Mouse (Mus musculus) cerebellum, adult 2 months (tissue): ENCODE measurements around the gene Dmrta1. TPM values are rescaled to one million over a fixed set of nuclear protein-coding genes. Genes with fewer than 3 reads are reported as not detected.
"Not testable (repeated sequence)": the region's sequence is repeated elsewhere in the genome, so short reads cannot be mapped to it uniquely, and the experiment has no call there.

ENCODE experiments used
- DNase-seq, 2 experiments: peaks; one replicate each; pipeline ENCODE4 v3.0.0; 2021
- H3K27ac ChIP-seq: fragments of 200-500 bp; 2 replicates; pipeline ENCODE4 v1.5.1; 2012; ENCODE audit warnings: low read length, control low read depth, inconsistent platforms; ENCODE audit not compliant: insufficient read depth
- H3K27me3 ChIP-seq: fragments of 200-500 bp; 2 replicates; pipeline ENCODE4 v1.6.1; 2012; ENCODE audit warnings: inconsistent platforms, mild to moderate bottlenecking, low read length, moderate library complexity; ENCODE audit not compliant: control insufficient read depth, insufficient read depth
- H3K4me1 ChIP-seq: fragments of 200-500 bp; 2 replicates; pipeline ENCODE4 v1.6.1; 2011; ENCODE audit warnings: low read length; ENCODE audit not compliant: control insufficient read depth, insufficient read depth
- H3K4me3 ChIP-seq: fragments of 200-500 bp; replicated peaks from 2 replicates; pipeline ENCODE3; 2011; ENCODE audit warnings: mild to moderate bottlenecking, low read depth, low read length, control low read depth; ENCODE audit not compliant: insufficient read depth
- CTCF ChIP-seq: fragments of 200-500 bp; IDR thresholded peaks from 2 replicates; pipeline ENCODE4 v1.5.1; 2011; ENCODE audit warnings: low read depth, mild to moderate bottlenecking, control low read depth, low read length, moderate library complexity, borderline replicate concordance; ENCODE audit not compliant: insufficient read depth
- POLR2A ChIP-seq: fragments of 200-500 bp; IDR thresholded peaks from 2 replicates; pipeline ENCODE4 v1.6.1; 2011; ENCODE audit warnings: low read length, control low read depth, borderline replicate concordance; ENCODE audit not compliant: insufficient read depth
- WGBS: fragments of 180-500 bp; shearing (Covaris S2); methylation state at CpG from one replicate; pipeline ENCODE4 v1.1.7; 2018; 5-methylcytosine and 5-hydroxymethylcytosine counted together
- polyA plus RNA-seq: library from polyadenylated mRNA; depleted of rRNA; stranded (reverse); fragments of >200 nt; gene quantifications from 2 replicates; pipeline ENCODE4 v1.2.3, GENCODE M21; 2012

Gene Dmrta1
- polyA plus RNA-seq, 1 experiment, result 0.15 TPM

DNA sequence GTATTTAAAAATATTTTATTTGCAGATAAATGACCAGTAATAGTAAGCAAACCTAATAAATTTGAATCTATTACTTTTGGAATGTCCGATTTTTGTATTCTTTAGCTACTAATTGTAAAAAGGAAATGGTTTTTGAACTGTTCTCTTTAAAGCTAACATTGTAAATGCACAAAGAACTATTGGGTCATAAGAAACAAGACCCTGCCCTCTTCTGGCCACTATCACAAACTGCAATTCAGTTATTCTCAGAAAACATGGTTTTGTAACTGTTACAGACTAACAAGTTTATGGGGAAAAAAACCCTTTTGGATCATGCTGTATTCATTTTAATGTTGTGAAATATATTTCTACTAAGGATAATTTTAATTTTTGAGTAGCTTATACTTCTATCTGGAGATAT is 13.5 kb downstream of the Dmrta1 start:
- no peak overlapping the region for H3K4me3 ChIP-seq
- WGBS, result 58% methylated on average over 1 of the region's 1 CpGs
- no peak overlapping the region for H3K27ac ChIP-seq
- no peak for DNase-seq
- no peaks in the 10 kb centered on the region for H3K4me1 ChIP-seq
- TF ChIP-seq CTCF, result no peak
- H3K27me3 ChIP-seq, result peaks cover 5% of the 10 kb centered on the region; the same call in 1 of the 2 replicates

DNA sequence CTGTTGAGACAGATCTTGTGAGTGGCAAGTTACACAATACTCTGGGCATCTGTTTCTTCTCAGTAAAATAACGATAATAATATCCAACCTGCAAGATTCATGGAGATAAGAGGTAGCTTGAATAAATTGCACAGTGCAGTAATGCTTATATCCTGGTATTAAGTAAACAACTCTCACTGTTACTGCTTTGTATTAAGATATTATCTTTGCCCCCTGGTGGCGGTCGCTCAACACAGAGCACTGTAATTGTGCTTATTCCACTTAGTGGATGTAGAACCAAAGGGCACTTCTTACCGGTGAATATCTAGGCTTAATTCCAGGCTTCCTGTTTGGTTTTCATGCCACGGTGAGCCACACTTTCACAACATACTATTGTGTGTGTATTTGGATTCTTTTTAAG is 16.4 kb downstream of the Dmrta1 start:
- no peaks in the 10 kb centered on the region for H3K4me1 ChIP-seq
- TF ChIP-seq POLR2A (no peak), CTCF (no peak)
- no peak overlapping the region for H3K4me3 ChIP-seq
- whole genome bisulfite sequencing, result 79% methylated on average over 5 of the region's 5 CpGs
- no peak for DNase-seq
- no peaks in the 10 kb centered on the region for H3K27me3 ChIP-seq
- no peak overlapping the region for H3K27ac ChIP-seq

DNA sequence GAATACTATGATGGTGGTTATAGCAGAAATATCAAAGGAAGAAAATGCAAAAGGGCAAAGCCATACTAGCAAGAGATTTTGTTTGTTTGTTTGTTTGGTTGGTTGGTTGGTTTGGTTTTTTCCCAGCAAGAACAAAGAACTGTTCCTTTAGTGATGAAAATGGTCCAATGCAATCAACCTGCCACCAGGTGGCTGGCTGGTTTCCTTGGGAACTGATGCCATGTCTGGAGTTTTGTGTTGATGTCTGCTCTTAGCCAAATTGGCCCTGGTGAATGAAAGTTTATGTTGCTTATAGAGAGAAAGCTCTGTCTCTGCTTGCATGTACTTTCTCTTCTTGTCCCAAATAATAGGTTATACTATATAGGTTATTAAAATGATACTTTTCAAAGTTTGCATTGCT is 18.7 kb downstream of the Dmrta1 start:
- DNase-seq, result no peak

DNA sequence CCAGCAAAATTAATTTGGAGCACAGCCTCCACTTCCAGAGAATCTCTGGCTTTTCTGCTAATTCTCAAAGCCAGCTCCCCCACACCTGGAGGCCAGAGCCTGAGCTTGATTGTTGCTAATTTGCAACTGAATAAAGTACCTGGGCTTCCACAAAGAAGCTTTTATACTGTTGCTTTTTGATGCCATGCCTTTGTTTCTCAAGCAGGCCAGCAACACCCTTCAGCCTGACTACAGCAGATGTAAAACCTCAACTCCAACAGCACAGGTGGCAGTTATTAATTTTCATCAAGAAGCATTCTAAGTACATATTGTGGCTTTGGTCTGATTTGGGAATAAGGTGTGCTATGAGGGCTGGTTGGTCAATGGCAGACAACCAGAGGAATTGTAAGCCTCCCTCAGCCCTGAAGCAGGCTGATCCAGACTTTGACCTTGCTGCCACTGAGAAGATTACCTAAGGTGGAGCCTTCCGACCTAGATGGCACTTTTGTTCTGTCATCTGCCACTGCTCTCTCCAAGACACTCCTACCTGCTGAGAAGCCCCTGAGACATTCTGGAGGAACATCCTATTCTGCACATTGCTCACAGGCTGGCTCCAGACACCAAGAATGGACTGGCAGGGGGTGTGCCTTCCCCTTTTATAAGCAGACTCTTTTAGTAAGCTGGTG is 44.4 kb downstream of the Dmrta1 start:
- not testable (repeated sequence) for H3K4me1 ChIP-seq, H3K27ac ChIP-seq, H3K27me3 ChIP-seq, H3K4me3 ChIP-seq, DNase-seq
- 86% methylated on average over 1 of the region's 1 CpGs for WGBS

More for the DNA sequence above, 18.7 kb downstream of the Dmrta1 start:
- no peaks in the 10 kb centered on the region for H3K27me3 ChIP-seq
- no peak overlapping the region for H3K27ac ChIP-seq
- no peak overlapping the region for H3K4me3 ChIP-seq
- no peaks in the 10 kb centered on the region for H3K4me1 ChIP-seq
- TF ChIP-seq CTCF (no peak), POLR2A (no peak)
